ENCODE assay signal across 18 mouse cellular contexts in genomic region chr13:83612195-83612594, GRCm38 (mm10).
"Had no signal": no experiment of that assay in that cellular context is flagged by ENCODE, and none has a peak within 500 bp of the region (broad histone marks: within the 10 kb centered on the region; RNA-seq: fewer than 3 reads in every experiment).

No protein-coding gene starts in this region.

- H3K4me3 ChIP-seq: kidney, embryonic 15.5 days; limb, embryonic 12.5 days; limb, embryonic 15.5 days; midbrain, embryonic 12.5 days; midbrain, embryonic 15.5 days; neural tube, embryonic 13.5 days had no signal

- H3K36me3 ChIP-seq: kidney, embryonic 15.5 days; limb, embryonic 12.5 days; limb, embryonic 15.5 days; midbrain, embryonic 12.5 days; midbrain, embryonic 15.5 days; neural tube, embryonic 13.5 days had no signal

- H3K27ac ChIP-seq: kidney, embryonic 15.5 days; limb, embryonic 12.5 days; limb, embryonic 15.5 days; liver, embryonic 14.5 days; macrophage; midbrain, embryonic 12.5 days; midbrain, embryonic 15.5 days; neural tube, embryonic 13.5 days; stomach, postnatal 0 days had no signal

- H3K27me3 ChIP-seq: kidney, embryonic 15.5 days; limb, embryonic 12.5 days; limb, embryonic 15.5 days; midbrain, embryonic 12.5 days; midbrain, embryonic 15.5 days; neural tube, embryonic 13.5 days had no signal

- DNase-seq: left cerebral cortex, postnatal 4 days; liver, postnatal 0 days; lung, embryonic 14.5 days; right cerebral cortex, adult 18-20 months; right cerebral cortex, postnatal 14 days; right cerebral cortex, postnatal 4 days; thymus, adult 2 months; thymus, postnatal 14 days; thymus, postnatal 4 days had no signal
